Mouse (Mus musculus): ENCODE data around the gene Prf1. TPM values are rescaled to one million over a fixed set of nuclear protein-coding genes. Genes with fewer than 3 reads are reported as not detected.
A peak's percentile ranks its signal among the peaks of the same experiment; 100 is the strongest.

Gene Prf1
- total and polyA plus RNA-seq, 2 experiments from 2014 or later, result not detected

- 26% methylated on average over 6 of the region's 6 CpGs for whole genome bisulfite sequencing
These were observed 38.5 kb downstream of the Prf1 start for GRCm38 (mm10) chr10:61336137-61336536.

GRCm38 (mm10) chr10:61336592-61336991 is 39.0 kb downstream of the Prf1 start:
- no peak overlapping the region for H3K4me3 ChIP-seq (ENCODE audit: low read depth, low read length)
- H3K27me3 ChIP-seq (ENCODE audit: insufficient read depth, low read length), result no peaks in the 10 kb centered on the region
- no peak overlapping the region for H3K4me2 ChIP-seq (ENCODE audit: low read depth)
- no peaks in the 10 kb centered on the region for H3K4me1 ChIP-seq (ENCODE audit: insufficient read depth)
- WGBS, result 73% methylated on average over 5 of the region's 5 CpGs
- no peaks in the 10 kb centered on the region for H3K9me3 ChIP-seq (ENCODE audit: low read length)
- H3K9ac ChIP-seq, result no peak overlapping the region
- ATAC-seq (no peak), DNase-seq (no peak)
- TF ChIP-seq CTCF (IDR thresholded peaks at IDR 0.05; ENCODE audit: low read depth), result no peak
- no peak overlapping the region for H3K27ac ChIP-seq (ENCODE audit: low read depth, low read length)
- no peaks in the 10 kb centered on the region for H3K36me3 ChIP-seq (ENCODE audit: insufficient read depth)

More at GRCm38 (mm10) chr10:61336137-61336536, 38.5 kb downstream of the Prf1 start:
- ATAC-seq (peak; percentile 63), DNase-seq (peak; percentile 92)
- no peak overlapping the region for H3K4me3 ChIP-seq (ENCODE audit: low read depth, low read length)
- H3K27ac ChIP-seq (ENCODE audit: low read depth, low read length), result no peak overlapping the region
- H3K9ac ChIP-seq, result no peak overlapping the region
- TF ChIP-seq CTCF (IDR thresholded peaks at IDR 0.05; ENCODE audit: low read depth), result peak; percentile 92
- H3K27me3 ChIP-seq (ENCODE audit: insufficient read depth, low read length), result no peaks in the 10 kb centered on the region
- H3K9me3 ChIP-seq (ENCODE audit: low read length), result no peaks in the 10 kb centered on the region
- H3K4me1 ChIP-seq (ENCODE audit: insufficient read depth), result 0 out of 2 replicates have a peak, but pooled peaks cover 1% of the 10 kb centered on the region
- H3K4me2 ChIP-seq (ENCODE audit: low read depth), result no peak overlapping the region
- no peaks in the 10 kb centered on the region for H3K36me3 ChIP-seq (ENCODE audit: insufficient read depth)

DNA sequence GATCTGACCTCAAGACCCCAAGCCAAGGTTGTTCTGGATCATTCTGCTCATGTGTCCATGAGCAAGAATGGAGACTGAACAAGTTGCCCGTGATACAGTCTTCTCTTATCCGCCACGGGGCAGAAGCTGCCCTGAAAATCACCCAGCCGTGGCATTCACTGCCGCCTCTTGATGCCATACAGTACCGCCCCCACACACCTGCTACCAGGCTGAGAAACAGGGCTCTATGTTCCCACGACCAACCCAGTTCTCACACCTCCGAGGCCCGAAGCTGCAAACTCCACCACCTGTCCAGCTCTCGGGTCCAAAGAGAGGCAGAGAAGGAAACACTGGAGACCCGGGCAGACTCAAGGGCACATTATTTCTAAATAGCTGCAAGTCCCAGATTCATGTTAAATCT is 40.0 kb downstream of the Prf1 start:
- no peaks in the 10 kb centered on the region for H3K27me3 ChIP-seq (ENCODE audit: insufficient read depth, low read length)
- 91% methylated on average over 11 of the region's 11 CpGs for WGBS
- ATAC-seq, result no peak

DNA sequence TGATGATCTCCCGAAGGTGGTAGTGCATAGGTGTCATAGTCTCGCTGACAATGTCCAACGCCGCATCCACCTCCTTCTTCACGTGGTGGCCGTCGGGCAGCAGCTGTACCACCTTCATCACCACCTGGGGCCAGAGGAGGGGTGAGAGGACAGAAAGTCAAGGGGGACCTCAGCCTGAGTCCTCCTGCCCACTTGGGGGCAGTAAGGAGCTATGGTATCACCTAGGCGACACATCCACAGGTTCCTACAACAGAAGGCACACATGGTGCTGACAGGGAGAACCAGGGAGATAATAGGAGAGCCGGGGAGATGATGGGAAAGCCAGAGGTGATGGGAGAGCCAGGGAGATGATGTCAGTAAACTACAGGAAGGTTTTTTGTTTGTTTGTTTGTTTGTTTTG is 41.6 kb downstream of the Prf1 start:
- H3K27me3 ChIP-seq (ENCODE audit: insufficient read depth, low read length), result no peaks in the 10 kb centered on the region
- no peaks in the 10 kb centered on the region for H3K4me1 ChIP-seq (ENCODE audit: insufficient read depth)
- H3K9me3 ChIP-seq (ENCODE audit: low read length), result no peaks in the 10 kb centered on the region
- WGBS, result 91% methylated on average over 9 of the region's 9 CpGs
- no peak for DNase-seq
- no peak overlapping the region for H3K27ac ChIP-seq (ENCODE audit: low read depth, low read length)
- no peak overlapping the region for H3K4me3 ChIP-seq (ENCODE audit: low read depth, low read length)
- H3K4me2 ChIP-seq (ENCODE audit: low read depth), result no peak overlapping the region
- peak; percentile 32; the same call in 1 of the 2 replicates for TF ChIP-seq CTCF (IDR thresholded peaks at IDR 0.05; ENCODE audit: low read depth)
- ATAC-seq, result no peak
- no peak overlapping the region for H3K9ac ChIP-seq
- H3K36me3 ChIP-seq (ENCODE audit: insufficient read depth), result no peaks in the 10 kb centered on the region

More for the DNA sequence above, 40.0 kb downstream of the Prf1 start:
- TF ChIP-seq CTCF (IDR thresholded peaks at IDR 0.05; ENCODE audit: low read depth), result no peak
- Histone ChIP-seq H3K9ac (no peak overlapping the region), H3K4me3 (ENCODE audit: low read depth, low read length) (no peak overlapping the region), H3K36me3 (ENCODE audit: insufficient read depth) (no peaks in the 10 kb centered on the region), H3K4me1 (ENCODE audit: insufficient read depth) (no peaks in the 10 kb centered on the region), H3K4me2 (ENCODE audit: low read depth) (no peak overlapping the region), H3K9me3 (ENCODE audit: low read length) (no peaks in the 10 kb centered on the region), H3K27ac (ENCODE audit: low read depth, low read length) (no peak overlapping the region)
- no peak for DNase-seq

GRCm38 (mm10) chr10:61340247-61340646 is 42.6 kb downstream of the Prf1 start:
- H3K9ac ChIP-seq, result no peak overlapping the region
- DNase-seq (no peak), ATAC-seq (no peak)
- no peaks in the 10 kb centered on the region for H3K36me3 ChIP-seq (ENCODE audit: insufficient read depth)
- no peaks in the 10 kb centered on the region for H3K4me1 ChIP-seq (ENCODE audit: insufficient read depth)
- H3K4me3 ChIP-seq (ENCODE audit: low read depth, low read length), result no peak overlapping the region
- no peak for TF ChIP-seq CTCF (IDR thresholded peaks at IDR 0.05; ENCODE audit: low read depth)
- WGBS, result 84% methylated on average over 9 of the region's 9 CpGs
- H3K27me3 ChIP-seq (ENCODE audit: insufficient read depth, low read length), result no peaks in the 10 kb centered on the region
- H3K9me3 ChIP-seq (ENCODE audit: low read length), result no peaks in the 10 kb centered on the region
- H3K4me2 ChIP-seq (ENCODE audit: low read depth), result no peak overlapping the region
- no peak overlapping the region for H3K27ac ChIP-seq (ENCODE audit: low read depth, low read length)

DNA sequence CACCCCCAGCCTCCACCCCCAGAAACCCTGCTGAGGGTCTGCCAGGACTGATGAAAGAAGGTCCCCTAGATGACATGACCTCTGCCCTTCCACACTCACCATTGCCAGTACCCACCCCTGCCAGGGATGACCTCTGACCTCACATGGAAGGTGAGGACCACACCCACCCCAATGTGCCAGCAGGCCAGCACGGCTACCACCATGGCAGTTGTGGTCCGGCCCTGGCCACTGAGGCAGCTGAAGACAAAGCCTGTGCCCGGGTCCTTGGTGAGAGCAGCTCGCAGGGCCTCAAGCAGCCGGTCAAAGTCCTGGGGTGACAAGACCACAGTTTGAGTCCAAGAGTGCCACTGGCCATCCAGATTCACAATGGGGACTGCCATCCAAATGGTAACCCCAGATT is 43.4 kb downstream of the Prf1 start:
- H3K36me3 ChIP-seq (ENCODE audit: insufficient read depth), result no peaks in the 10 kb centered on the region
- H3K4me3 ChIP-seq (ENCODE audit: low read depth, low read length), result no peak overlapping the region
- WGBS, result 94% methylated on average over 5 of the region's 5 CpGs
- no peak for TF ChIP-seq CTCF (IDR thresholded peaks at IDR 0.05; ENCODE audit: low read depth)
- no peak overlapping the region for H3K9ac ChIP-seq
- ATAC-seq, result no peak
- no peaks in the 10 kb centered on the region for H3K27me3 ChIP-seq (ENCODE audit: insufficient read depth, low read length)
- H3K27ac ChIP-seq (ENCODE audit: low read depth, low read length), result no peak overlapping the region
- no peaks in the 10 kb centered on the region for H3K9me3 ChIP-seq (ENCODE audit: low read length)
- no peak overlapping the region for H3K4me2 ChIP-seq (ENCODE audit: low read depth)
- no peaks in the 10 kb centered on the region for H3K4me1 ChIP-seq (ENCODE audit: insufficient read depth)
- no peak for DNase-seq

DNA sequence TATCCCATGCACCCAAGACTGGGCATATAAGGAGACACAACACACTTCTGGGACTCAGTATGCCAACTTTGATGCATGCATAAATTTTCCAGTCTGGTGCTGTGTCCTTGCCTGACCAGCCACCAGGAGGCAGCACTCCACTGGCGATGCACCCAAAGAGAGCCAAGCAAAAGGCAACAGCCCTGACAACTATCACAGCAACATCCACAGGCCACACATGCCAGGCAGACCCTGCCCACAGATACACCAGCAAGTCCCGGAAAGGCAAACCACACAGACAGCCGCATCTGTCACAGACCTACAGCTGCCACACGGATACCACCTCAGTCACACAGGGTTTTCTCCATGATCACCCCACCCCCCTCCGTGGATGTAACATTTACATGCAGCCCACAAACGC is 43.9 kb downstream of the Prf1 start:
- Histone ChIP-seq H3K27ac (ENCODE audit: low read depth, low read length) (no peak overlapping the region), H3K27me3 (ENCODE audit: insufficient read depth, low read length) (no peaks in the 10 kb centered on the region), H3K4me1 (ENCODE audit: insufficient read depth) (no peaks in the 10 kb centered on the region), H3K9ac (no peak overlapping the region), H3K4me3 (ENCODE audit: low read depth, low read length) (no peak overlapping the region), H3K4me2 (ENCODE audit: low read depth) (no peak overlapping the region), H3K9me3 (ENCODE audit: low read length) (no peaks in the 10 kb centered on the region), H3K36me3 (ENCODE audit: insufficient read depth) (no peaks in the 10 kb centered on the region)
- DNase-seq (peak; percentile 81), ATAC-seq (peak; percentile 80)
- 64% methylated on average over 6 of the region's 6 CpGs for WGBS
- peak; percentile 98 for TF ChIP-seq CTCF (IDR thresholded peaks at IDR 0.05; ENCODE audit: low read depth)

Data from forebrain, postnatal 0 days (tissue).